Mouse (Mus musculus): ENCODE data around the gene Klhl29.

The Klhl29 gene

DNA sequence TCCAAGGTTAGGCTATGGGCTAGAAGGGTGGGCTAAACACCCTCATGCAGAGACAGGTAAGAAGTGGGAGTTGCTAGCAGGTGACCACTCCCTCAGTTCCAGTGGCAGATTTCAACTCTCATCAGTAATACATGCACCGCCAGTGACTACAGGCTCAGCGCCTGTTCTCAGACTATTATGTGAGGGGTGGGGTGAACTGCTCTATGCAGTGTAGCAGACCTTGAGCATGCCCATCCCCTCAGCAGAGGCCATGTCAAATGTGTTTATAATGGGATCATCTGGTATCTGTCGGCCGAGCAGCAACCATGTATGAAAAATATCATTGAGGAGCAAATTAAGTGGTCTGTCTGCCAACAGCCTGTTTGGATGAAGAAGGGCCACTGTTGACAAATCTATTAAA lies 72.4 kb downstream of the Klhl29 start:
- in situ Hi-C loops (cut with MboI, MseI): loop anchor here in 1 of 2 experiments (10.0 kb wide), 1 partner anchor 508 kb away; no protein-coding TSS in a partner anchor

DNA sequence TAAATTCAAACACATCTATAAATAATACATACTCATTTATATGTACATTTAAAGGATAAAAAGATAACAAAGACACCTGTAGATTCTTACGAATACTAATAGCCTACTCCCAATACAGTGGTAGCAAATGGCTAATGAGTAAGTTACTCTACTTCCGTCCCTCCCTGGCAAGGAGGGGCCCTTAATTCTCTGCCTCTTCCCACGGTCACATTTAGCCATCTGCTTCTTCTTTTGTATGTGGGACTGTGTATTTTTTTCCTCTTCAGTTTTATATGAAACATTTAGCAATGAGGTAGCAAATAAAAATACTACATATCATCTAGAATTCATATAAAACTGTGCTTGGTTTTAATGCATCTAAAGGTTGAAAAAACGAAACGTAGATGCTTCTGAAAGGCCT lies 73.6 kb downstream of the Klhl29 start:
- in situ Hi-C loops (cut with MboI, MseI): loop anchor here in 1 of 2 experiments (10.0 kb wide), 1 partner anchor 507 kb away; no protein-coding TSS in a partner anchor

DNA sequence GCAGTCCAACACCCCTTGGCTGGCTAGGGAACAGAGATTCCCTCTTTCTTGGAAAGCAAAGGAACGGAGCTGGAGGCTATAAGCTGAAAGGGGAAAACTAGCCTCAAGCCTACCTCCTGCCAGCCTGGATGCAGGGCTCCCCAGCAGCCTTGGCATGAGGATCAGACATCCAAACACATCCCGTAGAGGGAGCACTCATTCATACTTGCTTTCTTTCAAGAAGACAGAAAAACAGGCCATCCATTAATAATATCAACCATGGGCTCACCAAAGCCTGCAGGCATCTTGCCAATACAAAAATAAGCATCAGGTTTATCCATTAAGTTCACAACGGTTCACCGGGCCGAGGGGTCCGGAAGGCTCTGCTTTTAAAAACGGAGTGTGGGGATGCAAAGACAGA lies 79.1 kb downstream of the Klhl29 start:
- in situ Hi-C loops (cut with MboI, MseI): no loop called here

DNA sequence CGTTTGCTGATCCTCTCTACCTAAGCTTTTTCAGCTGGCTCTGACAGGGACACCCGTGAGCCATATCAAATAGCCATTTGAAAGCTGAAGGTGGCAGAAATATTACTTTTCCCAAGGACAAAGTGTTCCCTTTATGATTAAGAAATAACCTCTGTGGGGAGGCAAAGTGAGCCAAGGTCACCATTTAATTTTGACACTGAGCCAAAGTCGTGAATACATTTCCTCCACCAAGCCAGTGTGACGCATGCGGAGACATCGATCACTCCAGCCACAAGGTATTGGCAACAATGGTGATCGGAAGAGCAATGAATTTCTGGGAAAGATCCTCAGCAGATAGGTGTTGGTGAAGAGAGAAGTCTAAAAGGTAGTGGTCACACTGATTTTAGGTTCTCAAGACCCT lies 83.2 kb downstream of the Klhl29 start:
- in situ Hi-C loops (cut with MboI, MseI): loop anchor here in 1 of 2 experiments (5.0 kb wide), 1 partner anchor 50 kb away; no protein-coding TSS in a partner anchor

DNA sequence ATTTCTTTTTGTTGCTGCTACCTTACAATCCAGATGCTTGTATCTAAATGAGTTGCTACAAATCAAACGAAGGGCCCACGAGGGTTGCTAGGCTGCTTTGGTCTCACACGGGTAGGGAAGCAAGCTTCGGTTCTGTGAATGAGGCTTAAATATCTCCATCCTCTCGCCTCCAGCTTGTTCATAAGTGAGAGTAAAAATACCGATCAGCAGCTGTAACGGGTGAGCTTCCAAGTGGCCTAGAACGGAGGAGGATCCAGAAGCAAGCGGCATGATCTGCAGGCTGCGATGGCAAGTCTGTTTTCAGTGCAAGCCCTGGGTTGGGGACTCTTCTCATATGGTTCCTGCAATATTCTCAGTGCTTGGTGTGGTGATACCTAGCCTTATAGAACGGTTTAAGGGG lies 89.9 kb downstream of the Klhl29 start:
- in situ Hi-C loops (cut with MboI, MseI): no loop called here

DNA sequence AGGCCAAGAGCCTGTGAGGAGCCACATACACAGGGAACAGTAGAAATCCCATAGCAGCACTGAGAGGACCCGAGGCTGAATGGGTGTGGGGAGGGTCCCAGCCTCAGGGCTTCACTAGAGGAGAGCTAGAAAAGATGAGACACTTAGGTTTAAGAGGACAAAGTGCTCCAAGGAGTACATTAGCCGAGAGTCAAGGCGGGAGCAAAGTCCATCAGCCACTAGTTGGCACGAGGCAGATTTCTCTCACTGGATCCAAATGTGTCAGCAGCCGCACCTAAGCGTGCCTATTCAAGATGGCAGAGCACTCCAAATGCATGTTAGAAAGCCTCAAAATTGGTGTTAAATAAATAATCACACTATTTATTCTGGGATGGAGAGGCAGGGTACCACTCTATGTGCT lies 90.5 kb downstream of the Klhl29 start:
- in situ Hi-C loops (cut with MboI, MseI): no loop called here

DNA sequence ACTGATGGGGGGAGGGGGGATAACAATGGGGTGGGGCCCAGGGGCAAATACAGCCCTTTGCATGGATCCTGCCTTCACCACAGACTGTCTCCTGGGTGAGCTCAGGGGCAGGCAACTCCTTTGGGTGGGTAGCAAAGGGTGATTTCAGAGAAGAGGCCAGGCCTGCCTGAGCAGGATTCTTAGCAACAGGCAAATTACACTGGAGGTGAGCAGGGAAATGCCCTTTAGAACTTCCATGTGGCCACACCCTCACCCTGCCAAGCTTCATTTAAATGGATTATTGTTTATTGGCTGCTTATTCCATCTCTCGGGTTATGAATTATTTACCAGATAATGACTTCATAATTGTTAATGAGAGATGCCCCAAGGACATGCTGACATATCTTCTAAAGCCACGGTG lies 91.8 kb downstream of the Klhl29 start:
- in situ Hi-C loops (cut with MboI, MseI): no loop called here

DNA sequence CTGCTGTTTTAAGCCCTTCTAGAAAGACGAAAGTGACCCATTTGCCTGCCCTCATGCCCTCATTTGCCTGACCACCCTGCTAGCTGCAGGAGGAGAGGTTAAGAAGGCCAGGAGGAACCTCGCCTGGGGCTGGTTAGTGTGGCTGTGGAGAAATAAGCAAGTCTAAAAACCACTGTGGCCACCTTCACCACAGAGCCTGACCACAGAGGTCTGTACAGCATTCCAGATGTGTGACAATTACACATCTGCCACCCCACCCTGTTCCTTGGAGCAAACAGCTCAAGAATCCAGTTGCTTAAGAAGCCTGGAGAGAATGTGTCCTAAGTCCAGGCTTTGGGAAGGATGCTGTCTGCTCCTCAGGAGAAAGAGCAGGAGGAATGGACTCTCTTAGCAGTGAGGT lies 92.9 kb downstream of the Klhl29 start:
- in situ Hi-C loops (cut with MboI, MseI): no loop called here

DNA sequence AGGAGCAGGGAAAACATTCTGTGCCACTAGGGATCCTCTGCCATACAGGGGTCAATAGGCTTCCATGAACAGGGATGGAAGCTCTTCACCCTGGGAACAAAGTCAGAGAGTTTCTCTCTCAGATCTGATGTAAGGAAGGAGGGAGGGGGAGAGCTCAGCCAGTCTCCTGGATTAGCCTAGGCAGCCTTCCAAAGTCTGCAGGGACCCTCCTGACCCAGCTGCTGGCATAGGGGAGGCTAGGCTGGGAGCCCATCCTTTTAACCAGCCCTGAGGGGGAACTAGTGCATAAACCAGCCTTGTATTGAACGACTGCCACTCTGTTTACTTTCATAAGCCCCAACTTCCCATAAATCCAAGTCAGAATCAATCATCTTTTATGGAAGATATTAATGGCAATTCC lies 95.6 kb downstream of the Klhl29 start:
- in situ Hi-C loops (cut with MboI, MseI): no loop called here

DNA sequence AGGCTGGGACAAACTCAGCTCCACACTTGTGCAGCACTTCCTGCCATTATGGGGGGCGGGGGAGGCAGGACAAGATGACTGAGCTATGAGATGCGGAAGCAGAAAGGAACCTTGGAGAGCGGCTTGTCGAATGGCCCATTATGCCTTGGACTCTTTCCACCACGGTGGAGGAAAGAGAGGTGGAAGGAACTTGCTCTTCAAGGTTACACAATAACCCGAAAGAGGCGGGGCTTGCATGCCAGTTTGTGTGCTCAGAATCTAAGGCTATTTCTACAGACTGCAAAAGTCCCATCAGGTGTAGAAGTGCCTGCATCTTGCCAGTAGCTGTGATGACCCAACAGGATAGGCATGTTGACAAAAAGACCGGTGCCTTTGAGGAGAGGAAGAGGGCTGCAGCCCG lies 98.5 kb downstream of the Klhl29 start:
- in situ Hi-C loops (cut with MboI, MseI): no loop called here

DNA sequence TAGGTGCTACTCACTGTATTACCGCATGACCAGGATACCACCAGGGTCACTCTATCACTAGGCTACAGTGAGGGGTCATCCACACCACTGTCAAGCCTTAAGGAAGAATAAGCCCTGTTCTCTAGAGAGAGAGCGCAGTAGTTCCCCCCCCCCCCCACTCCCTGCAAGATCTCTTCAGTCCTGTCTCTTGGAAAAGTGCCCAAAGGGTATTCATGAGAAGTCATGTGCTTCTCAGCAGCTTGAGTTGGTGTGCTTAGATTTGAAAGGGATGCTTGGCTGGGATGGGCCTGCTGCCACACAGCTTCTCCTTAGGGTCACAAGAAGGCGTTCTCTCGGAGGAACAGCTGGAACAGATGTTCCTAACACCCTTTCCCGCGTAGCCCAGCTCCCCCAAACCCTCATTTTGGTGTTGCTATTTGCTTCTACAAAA lies 100.0 kb downstream of the Klhl29 start:
- in situ Hi-C loops (cut with MboI, MseI): no loop called here

DNA sequence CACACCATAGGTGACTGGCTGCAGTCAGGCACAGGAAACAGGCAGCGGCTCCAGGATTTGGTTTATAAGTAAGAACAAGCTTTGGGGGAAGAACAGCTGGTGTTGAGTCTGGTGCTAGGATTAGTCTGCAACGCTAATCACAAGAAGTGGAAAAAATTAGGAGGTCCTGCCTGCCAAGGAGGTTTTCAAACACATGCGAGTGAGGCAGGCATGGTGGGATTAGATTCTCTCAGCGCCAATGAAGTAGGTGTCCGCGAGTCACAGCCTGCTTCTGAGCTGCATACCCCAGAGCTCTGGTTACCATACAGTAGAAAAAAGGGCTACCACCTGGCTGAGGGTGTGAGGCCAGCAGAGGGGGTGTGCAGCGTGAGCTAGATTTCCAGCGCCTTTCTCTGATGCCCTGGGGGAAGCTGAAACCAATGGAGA lies 101.0 kb downstream of the Klhl29 start:
- in situ Hi-C loops (cut with MboI, MseI): no loop called here

DNA sequence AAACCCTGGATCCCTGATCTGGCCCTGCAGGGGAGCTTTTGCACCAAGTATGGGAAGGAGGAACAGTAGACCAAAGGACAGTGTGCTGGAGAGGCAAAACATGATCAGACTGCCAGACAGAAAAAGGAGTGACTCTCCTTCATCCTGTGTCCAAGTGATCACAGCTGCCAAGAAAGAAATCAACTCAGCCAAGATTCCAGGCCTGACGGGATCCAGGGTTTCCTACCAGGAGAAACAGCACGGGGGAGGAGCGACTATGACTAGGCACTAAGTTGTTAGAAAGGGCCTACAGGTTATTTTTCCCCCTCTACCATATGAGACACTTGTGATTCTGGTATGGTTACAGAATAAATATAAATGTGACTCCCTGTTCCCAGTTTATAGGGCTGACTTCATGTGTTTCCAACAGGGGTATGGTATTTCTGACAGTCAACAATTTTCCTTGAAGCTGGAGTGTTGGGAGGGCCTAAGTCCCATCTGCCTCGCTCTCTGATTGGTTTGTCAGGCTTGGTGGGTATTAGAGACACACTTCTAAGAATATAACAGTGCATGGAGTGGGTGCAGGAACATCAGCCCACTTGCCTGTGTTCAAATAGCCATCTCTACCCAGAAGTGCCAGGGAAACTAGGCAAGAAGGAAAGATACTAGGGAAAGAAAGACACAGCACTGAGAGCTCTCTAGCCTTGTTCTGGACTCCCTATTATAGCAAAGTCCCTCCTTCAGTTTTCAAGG lies 102.0 kb downstream of the Klhl29 start:
- in situ Hi-C loops (cut with MboI, MseI): no loop called here

DNA sequence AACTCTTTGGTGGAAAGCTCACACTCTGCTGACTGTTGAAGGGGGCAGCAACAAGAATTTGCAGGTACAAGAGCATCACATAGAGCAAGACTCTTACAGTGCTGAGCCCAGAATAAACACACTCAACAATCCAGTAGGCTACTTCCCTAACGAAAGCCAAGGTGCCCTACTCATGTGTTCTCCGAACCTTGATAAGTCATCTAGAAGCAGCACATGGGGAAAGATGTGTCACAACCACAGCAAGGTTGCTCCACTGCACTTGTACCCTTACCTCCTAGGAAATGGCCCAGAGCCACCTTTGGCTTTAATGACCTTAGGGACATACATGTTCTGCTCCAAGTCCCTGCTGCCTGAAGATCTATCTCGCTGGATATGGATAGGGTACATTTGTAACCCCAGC lies 105.0 kb downstream of the Klhl29 start:
- in situ Hi-C loops (cut with MboI, MseI): no loop called here

DNA sequence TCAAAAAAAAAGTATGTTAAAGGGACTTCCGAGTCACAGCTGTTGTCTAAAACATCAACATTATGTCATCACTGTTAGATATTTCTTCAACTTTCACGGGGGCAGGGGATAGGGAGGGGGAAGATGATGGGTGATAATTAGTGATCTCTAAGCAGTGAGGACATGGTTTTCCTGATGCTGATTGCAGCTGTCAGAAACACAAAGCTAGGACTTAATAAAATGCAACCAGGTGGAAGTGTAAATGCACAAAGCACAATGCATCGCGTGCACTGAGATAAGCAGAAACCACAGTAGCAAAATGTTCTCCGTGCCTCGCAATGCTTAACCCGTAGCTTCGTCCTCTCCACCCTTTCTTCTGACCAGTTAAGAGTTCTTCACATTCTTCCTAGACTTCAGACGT lies 105.5 kb downstream of the Klhl29 start:
- in situ Hi-C loops (cut with MboI, MseI): no loop called here

DNA sequence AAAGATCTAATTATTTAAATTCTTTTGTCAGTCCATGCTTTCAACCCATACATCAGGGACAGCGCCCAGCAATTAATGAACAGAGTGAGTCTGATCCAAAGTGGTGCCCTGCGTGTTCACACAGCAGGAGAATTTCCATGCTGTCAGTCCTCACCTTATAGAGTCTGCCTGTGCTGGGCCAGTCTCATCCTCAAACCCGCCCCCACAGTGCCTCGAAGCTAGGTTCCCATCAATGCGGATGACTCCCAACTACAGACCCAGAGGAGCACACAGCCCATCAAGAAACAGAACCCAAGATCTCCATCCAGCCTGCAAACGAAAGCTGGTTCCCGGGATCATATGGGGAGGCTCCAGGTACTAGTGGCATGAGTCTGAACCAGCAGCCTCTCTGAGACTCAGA lies 106.4 kb downstream of the Klhl29 start:
- in situ Hi-C loops (cut with MboI, MseI): no loop called here

DNA sequence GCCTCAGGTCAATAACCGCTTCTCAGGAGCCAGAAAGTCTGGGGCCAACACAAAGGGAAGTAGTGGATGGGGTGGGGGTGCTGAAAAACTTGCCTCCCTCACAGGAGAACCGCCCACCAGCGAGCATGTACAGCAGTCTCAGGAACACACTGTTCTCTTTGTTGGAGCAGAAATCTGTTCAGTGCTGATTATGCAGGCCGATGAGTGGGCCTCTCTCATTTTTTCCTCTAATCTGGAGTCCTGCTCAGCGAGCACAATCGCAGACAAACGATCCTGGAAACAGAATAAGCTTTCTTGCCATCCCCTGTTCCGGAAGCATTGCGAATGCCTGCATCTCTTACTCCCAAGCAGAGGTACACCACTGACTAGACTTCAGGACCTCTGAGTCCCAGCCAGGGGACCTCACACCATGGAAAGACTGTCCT lies 107.3 kb downstream of the Klhl29 start:
- in situ Hi-C loops (cut with MboI, MseI): no loop called here

DNA sequence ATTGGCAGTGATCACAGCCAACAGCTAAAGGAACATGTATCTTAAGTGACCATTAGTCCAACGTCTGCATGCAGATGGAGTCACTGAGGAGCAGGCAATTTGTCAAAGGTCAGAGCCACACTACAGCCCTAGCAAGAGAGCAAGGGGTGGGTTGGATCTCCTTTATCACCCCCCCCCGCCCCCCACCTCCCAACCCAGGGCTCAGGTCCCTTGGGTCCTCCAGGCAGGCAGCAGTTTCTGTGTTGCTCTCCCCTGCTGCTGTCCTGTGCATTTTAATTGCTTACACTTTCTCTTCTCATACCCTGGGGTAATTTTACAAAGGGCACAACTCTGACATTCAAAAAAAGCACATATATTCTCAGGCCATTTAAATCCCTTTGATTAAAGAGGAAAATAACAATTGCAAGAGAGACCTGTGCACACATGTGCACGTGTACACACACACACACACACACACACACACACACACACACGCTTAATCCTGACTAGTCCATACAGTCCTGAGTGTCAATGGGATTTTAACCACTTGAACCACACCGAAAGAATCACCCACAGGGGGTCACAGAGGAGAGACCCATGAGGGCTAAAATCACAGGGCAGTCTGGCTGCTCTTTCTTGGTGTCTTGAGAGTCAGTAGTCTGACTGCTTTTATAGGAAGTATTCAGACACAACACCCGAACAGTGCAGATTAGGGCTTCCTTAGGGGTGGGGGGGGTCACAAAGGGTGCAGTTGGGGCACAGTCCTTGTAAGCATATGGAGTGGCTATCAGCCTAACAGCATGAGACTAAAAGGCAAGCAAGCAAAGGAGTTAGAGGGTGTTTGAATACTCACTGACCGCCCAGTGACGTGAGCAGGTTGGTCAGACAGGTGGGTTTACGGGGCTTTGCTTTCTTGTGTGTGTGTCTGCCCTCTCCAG lies 108.0 kb downstream of the Klhl29 start:
- in situ Hi-C loops (cut with MboI, MseI): no loop called here

DNA sequence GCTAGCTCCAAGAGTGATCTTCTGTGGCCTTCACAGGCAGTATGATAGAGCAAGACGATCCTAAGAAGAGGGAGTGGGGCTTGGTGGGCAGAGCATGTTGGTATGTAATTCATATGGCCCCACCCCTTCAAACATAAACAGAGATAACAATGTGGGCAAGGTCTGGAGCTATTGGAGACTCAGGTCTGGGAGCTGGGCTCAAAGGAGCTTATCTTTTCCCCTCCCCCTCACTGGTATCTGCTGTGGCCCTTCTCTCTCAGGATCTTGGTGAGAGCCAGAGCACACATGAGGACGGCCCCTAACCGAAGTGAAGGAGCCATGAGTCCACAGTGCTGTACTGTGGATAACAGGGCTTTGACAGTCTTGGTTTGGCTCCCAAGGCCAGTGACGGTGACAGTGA lies 108.7 kb downstream of the Klhl29 start:
- in situ Hi-C loops (cut with MboI, MseI): no loop called here

DNA sequence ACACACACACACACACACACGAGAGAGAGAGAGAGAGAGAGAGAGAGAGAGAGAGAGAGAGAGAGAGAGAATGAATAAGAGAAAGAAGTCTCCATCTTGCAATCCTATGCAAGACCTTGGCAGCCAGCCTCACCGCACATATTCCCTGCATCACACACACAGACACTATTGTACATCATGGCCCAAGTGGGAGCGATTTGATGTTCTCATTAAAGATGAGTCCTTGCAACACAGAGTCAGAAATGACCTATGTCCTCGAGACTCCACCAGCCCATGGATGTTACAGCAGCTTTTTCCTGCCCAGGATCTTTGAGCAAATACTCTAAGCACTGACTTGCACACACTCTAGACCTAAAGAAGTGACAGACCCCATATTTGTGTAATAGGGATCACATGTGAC lies 114.0 kb downstream of the Klhl29 start:
- in situ Hi-C loops (cut with MboI, MseI): no loop called here

DNA sequence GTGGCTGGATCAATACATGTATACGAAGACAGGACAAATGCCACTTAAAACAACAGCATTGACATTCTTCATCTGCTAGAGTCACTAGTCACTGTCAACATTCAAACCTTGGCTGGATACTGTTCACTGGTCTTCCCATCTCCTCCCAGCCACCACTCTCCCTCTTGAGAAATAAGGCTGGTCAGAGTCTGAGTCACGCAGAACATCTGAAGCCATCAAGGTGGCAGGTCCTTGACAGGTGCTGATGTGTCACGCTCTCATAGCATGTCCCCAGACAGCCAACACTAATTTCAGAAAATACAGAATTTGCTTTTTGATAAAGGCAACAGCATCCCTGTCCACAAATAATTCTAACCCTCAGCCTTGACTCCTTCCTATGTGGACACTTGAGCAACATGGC lies 116.7 kb downstream of the Klhl29 start:
- in situ Hi-C loops (cut with MboI, MseI): no loop called here

DNA sequence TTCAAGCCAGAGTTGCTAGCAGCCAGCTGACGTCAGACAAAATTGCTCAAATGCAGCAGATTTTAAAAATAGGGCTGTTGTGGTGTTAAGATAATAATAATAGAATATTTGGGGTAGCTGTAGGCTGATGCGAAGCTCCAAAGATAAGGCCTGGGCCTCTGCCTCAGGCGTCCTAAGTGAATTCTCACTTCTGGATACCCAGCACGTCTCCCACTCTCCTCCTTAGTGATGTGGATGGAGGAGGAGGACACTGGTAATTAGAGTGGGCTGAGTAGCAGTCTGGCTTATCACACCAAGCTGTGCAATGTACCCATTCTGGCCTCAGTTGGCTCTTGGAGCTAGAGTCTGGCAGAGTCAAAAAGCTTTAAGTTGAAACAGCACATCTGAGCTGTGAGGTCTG lies 118.3 kb downstream of the Klhl29 start:
- in situ Hi-C loops (cut with MboI, MseI): no loop called here

DNA sequence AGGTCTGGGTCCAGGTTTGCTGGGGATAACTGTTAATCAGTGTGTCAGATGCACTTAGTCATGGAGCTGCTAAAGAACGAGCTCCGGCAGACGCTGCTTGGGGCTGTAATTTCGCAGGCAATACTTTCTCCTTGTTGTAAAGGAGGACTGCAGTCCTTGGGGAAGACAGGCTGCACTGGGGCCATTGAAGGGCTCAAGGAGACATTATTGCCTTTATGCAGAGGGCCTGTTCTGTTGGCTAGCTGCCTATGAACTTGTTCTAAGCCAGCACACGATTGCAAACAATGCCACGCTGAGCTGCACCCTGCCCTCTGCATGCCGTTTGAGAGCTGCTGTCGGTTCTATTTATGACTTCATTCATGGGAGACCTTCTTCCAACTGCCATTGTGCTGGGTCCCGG lies 120.4 kb downstream of the Klhl29 start:
- in situ Hi-C loops (cut with MboI, MseI): no loop called here

All from T-helper 17 cell (primary cell).